Comparison of ENCODE assay signal across 10 mouse cellular contexts in the genomic region with DNA sequence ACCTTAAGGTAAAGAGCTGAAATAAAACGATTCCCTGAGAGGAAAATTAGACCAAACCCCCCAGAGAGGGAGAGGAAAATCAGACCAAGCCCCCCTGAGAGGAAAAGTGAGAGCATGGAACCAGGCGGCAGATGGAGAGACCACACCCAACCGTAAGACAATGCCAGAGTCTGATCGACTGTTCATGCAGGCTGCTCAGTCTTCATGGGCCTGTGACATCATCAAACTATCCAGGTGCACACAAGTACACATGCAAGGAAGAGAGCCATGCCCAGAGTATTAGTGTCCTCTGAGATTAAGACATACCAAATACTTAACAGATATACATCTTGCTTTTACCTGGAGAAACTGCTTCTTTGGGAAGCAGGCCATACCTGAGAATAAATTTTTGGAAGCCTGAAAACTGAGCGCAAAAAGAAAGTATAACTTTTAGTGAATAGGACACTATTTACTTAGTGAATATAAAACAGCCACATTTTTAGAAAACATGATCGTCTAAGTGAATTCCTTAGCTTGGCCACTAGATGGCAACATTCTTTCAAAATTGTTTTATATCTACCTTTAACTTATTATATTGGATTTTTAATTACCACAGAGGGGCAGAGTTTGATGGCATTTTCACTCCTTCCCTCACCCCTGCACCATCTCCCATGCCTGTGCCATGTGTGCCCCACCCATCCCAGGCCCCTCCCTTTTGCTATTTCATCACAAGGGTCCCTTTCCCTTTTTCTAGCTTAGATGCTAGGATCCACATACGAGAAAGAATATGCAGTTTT. TPM values are rescaled to one million over a fixed set of nuclear protein-coding genes. Genes with fewer than 3 reads are reported as not detected.
DNase-seq lines count a peak whose midpoint lies in the region; ATAC-seq and TF ChIP-seq lines count a peak whose summit lies in the region.
"Had no signal": no experiment of that assay in that cellular context is flagged by ENCODE, and none has a peak within 500 bp of the region (broad histone marks: within the 10 kb centered on the region; RNA-seq: fewer than 3 reads in every experiment).

No protein-coding gene starts in this region.

- H3K4me3 ChIP-seq in kidney, adult 2 months (ENCODE audit: insufficient read depth, low read depth, low read length), result no peak overlapping the region

- TF ChIP-seq CTCF in kidney, adult 2 months (conservative IDR thresholded peaks at IDR 0.05; ENCODE audit: insufficient read depth, insufficient read length, low read depth, low read length), result peak; percentile 25; the same call in 1 of the 2 replicates

- peak; percentile 67 for ATAC-seq in inflammation-experienced regulatory T-cells, adult 6 months

- no peaks in the 10 kb centered on the region for H3K36me3 ChIP-seq in kidney, adult 2 months (ENCODE audit: control insufficient read depth, insufficient read depth, low read length)

- H3K4me1 ChIP-seq in kidney, adult 2 months (ENCODE audit: control insufficient read depth, insufficient read depth, low read length), result no peaks in the 10 kb centered on the region

- TF ChIP-seq POLR2A in kidney, adult 2 months (IDR thresholded peaks at IDR 0.05; ENCODE audit: low read depth, low read length), result no peak

- WGBS in kidney, adult 2 months, result 40% methylated on average over 7 of the region's 7 CpGs

- no peaks in the 10 kb centered on the region for H3K27me3 ChIP-seq in kidney, adult 2 months (replicated peaks; ENCODE audit: control insufficient read depth, insufficient read depth, low read length)

- no peak for DNase-seq in kidney, adult 2 months
- no peak for DNase-seq in kidney, postnatal 25 days
- DNase-seq in CD4-positive helper T cell, adult 2 months (ENCODE audit: low read depth, low spot score), result peak; percentile 27
- DNase-seq in MEL-GATA-1-ER (ENCODE audit: extremely low read depth, low read depth), result peak; percentile 23
- no peak for DNase-seq in right cerebral cortex, postnatal 4 days
- no peak for DNase-seq in adrenal gland, postnatal 36 days
- no peak for DNase-seq in adrenal gland, postnatal 4 days (ENCODE audit: low spot score in 2 of 2)
- DNase-seq: adrenal gland, adult 2 months; kidney, adult 11 months had no signal

- H3K27ac ChIP-seq in kidney, adult 2 months (ENCODE audit: insufficient read depth, low read depth, low read length), result no peak overlapping the region

RNA-seq across cellular contexts. Expression of a gene that starts 15.5 kb away (rescaled TPM):
- 19.8 and 26.9 TPM in 2 replicates for polyA plus RNA-seq in kidney, adult 2 months (2012; rRNA removed)
- polyA plus RNA-seq in inflammation-experienced regulatory T-cells, adult 6 months (2017; shearing (Covaris generic)), result 10 to 100 TPM in 1 of 3 experiments, 1 to 10 TPM in 2; 3.7 to 11.3 (median 7.7) TPM
- 10 to 100 TPM; 30.9 to 33.7 TPM for total RNA-seq in adrenal gland, postnatal 36 days (2021)
- total RNA-seq in adrenal gland, postnatal 4 days (2021), result 10 to 100 TPM; 43.7 to 48.6 TPM

Comparison
In these comparisons a context has a peak if more than half of its experiments do, and no peak if none do; other contexts are left out.
1. DNase-seq: peak in CD4-positive helper T cell, adult 2 months (single experiment) and MEL-GATA-1-ER (single experiment); none in kidney, adult 2 months (single experiment), kidney, postnatal 25 days (0 of 2), right cerebral cortex, postnatal 4 days (single experiment), adrenal gland, postnatal 36 days (0 of 2) and adrenal gland, postnatal 4 days (0 of 2).